Mouse (Mus musculus) midbrain, embryonic 16.5 days (tissue): ENCODE measurements at regions not wholly inside any gene's neighbourhood (a gene's known extent, or its start where the extent isn't known, plus 50 kb on each side); places are given as distances from the start of the nearest gene placed in this dataset.

Source experiments
- ATAC-seq: fragments of 200-750 bp; cut with Nextera tagmentation; 2 replicates; pipeline ENCODE4 v1.8.0; 2017; ENCODE audit warnings: moderate TSS enrichment
- H3K27ac ChIP-seq: fragments of 300-500 bp; sonication (generic); 2 replicates; pipeline ENCODE4 v1.5.1; 2014; ENCODE audit warnings: mild to moderate bottlenecking, low read length, mixed read lengths
- H3K27me3 ChIP-seq: fragments of 300-500 bp; sonication (generic); 2 replicates; pipeline ENCODE4 v1.6.1; 2014; ENCODE audit warnings: low read depth, low read length, mixed read lengths; ENCODE audit not compliant: control insufficient read depth, insufficient read depth
- H3K36me3 ChIP-seq: fragments of 300-500 bp; sonication (generic); 2 replicates; pipeline ENCODE4 v1.6.1; 2014; ENCODE audit warnings: mild to moderate bottlenecking, low read length, moderate library complexity, mixed read lengths; ENCODE audit not compliant: control insufficient read depth, insufficient read depth
- H3K4me1 ChIP-seq: fragments of 300-500 bp; sonication (generic); 2 replicates; pipeline ENCODE4 v1.6.1; 2014; ENCODE audit warnings: mild to moderate bottlenecking, low read length, mixed read lengths; ENCODE audit not compliant: control insufficient read depth, insufficient read depth
- H3K4me2 ChIP-seq: fragments of 300-500 bp; sonication (generic); 2 replicates; pipeline ENCODE4 v1.6.1; 2014; ENCODE audit warnings: mild to moderate bottlenecking, low read length, mixed read lengths
- H3K4me3 ChIP-seq: fragments of 300-500 bp; sonication (generic); 2 replicates; pipeline ENCODE4 v1.5.1; 2014; ENCODE audit warnings: low read depth, mild to moderate bottlenecking, low read length, moderate library complexity, mixed read lengths
- H3K9ac ChIP-seq: fragments of 300-500 bp; sonication (generic); 2 replicates; pipeline ENCODE4 v1.6.1; 2014; ENCODE audit warnings: low read depth, low read length, mixed read lengths
- H3K9me3 ChIP-seq: fragments of 300-500 bp; sonication (generic); replicated peaks from 2 replicates; pipeline ENCODE4 v1.6.1; 2014; ENCODE audit warnings: mild to moderate bottlenecking, low read length, mixed read lengths; ENCODE audit not compliant: control insufficient read depth, poor library complexity, severe bottlenecking
- WGBS: fragments of 180-500 bp; shearing (Covaris S2); extraction: QIAGEN DNeasy Blood & Tissue Kit; methylation state at CpG from one replicate; pipeline ENCODE4 v1.1.7; 2014; 5-methylcytosine and 5-hydroxymethylcytosine counted together

DNA sequence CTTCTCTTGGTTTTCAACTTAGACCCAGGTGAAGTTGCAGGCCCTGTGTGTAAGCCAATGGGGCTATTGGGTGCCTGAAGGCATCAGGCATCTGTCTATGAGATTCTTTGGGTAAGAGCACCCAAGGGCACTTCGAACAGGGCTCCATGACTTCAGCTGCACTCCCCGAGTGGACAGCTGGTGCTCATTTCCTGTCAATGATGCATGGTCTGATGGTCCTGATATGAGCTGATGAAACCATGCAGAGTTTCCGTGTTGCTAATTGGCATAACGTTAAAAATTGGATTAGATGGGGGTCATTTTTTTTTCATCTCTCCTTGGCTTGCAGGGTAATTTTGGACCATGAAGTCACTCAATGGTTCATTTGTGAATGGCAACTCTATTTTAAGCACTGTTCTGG lies 120.0 kb downstream of the Dusp6 start:
- no peak overlapping the region for H3K4me2 ChIP-seq
- no peaks in the 10 kb centered on the region for H3K36me3 ChIP-seq
- H3K4me1 ChIP-seq: no peaks in the 10 kb centered on the region
- H3K4me3 ChIP-seq: no peak overlapping the region
- no peaks in the 10 kb centered on the region for H3K27me3 ChIP-seq
- no peak overlapping the region for H3K9ac ChIP-seq
- ATAC-seq: no peak
- 59% methylated on average over 4 of the region's 4 CpGs for WGBS
- H3K27ac ChIP-seq: no peak overlapping the region
- H3K9me3 ChIP-seq: no peaks in the 10 kb centered on the region

DNA sequence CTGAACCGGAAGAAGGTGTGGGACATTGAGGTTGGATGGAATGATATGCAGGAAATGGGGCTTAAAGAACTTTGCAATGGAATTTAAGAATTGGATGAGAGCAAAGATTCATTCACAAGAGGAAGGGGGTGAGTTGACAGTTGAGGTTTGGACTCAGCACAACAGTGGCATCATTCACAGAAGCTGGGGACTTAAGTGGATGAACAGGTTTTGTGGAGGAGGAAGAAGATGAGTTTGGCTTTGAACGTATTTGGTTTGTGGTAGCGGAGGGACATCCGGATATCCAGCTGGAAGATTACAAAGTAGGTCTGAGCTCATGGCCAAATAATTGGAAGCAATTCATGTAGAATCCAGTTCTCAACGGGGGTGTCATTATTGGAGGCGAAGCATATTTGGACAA lies 121.3 kb downstream of the Dusp6 start:
- Histone ChIP-seq H3K9me3 (no peaks in the 10 kb centered on the region), H3K27ac (no peak overlapping the region), H3K36me3 (no peaks in the 10 kb centered on the region), H3K4me3 (no peak overlapping the region), H3K27me3 (no peaks in the 10 kb centered on the region), H3K9ac (no peak overlapping the region), H3K4me2 (no peak overlapping the region), H3K4me1 (no peaks in the 10 kb centered on the region)
- no peak for ATAC-seq
- WGBS: 90% methylated on average over 6 of the region's 6 CpGs

DNA sequence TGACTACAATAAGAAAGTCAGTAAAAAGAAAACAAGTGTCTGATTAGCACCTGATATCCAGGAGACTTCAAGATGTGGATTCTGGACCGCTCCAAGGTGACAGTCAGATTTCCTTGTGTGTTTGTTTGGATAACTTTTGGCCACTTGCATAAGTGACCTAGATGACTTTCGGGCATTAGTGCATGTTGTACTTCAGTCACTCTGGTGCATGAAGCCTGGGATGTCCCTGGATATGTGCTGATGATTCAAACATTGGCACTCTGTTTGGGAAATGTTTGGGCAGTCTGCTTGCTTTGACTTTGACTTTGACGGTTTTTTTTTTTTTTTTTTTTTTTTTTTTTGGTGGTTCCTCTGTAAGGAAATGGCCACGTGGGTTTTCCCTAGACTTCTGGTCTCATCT lies 121.8 kb downstream of the Dusp6 start:
- no peak overlapping the region for H3K4me2 ChIP-seq
- no peak overlapping the region for H3K9ac ChIP-seq
- no peaks in the 10 kb centered on the region for H3K36me3 ChIP-seq
- ATAC-seq: no peak
- no peaks in the 10 kb centered on the region for H3K4me1 ChIP-seq
- no peaks in the 10 kb centered on the region for H3K27me3 ChIP-seq
- H3K9me3 ChIP-seq: no peaks in the 10 kb centered on the region
- no peak overlapping the region for H3K4me3 ChIP-seq
- WGBS: 89% methylated on average over 3 of the region's 4 CpGs
- H3K27ac ChIP-seq: no peak overlapping the region

DNA sequence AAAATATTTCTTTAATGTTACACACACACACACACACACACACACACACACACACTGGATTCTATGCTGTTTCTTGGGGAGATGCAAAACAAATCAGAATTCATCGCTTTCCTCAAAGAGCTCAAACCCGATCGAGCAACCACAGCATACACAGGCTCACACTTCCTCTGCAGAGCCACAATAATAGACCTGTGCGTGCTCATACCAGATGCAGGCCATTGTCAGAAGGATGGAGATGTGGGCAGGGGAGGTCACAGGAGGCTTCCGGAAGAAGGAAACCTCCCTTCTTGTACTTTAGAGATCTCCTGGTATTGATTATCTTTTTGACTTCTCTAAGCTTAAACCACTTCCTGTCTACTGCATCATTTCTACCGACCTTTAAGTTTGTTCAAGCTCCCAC lies 122.8 kb downstream of the Dusp6 start:
- Histone ChIP-seq H3K9ac (no peak overlapping the region), H3K4me3 (no peak overlapping the region), H3K27me3 (no peaks in the 10 kb centered on the region), H3K4me1 (no peaks in the 10 kb centered on the region), H3K36me3 (no peaks in the 10 kb centered on the region), H3K4me2 (no peak overlapping the region), H3K9me3 (no peaks in the 10 kb centered on the region), H3K27ac (no peak overlapping the region)
- 89% methylated on average over 6 of the region's 6 CpGs for WGBS
- no peak for ATAC-seq

DNA sequence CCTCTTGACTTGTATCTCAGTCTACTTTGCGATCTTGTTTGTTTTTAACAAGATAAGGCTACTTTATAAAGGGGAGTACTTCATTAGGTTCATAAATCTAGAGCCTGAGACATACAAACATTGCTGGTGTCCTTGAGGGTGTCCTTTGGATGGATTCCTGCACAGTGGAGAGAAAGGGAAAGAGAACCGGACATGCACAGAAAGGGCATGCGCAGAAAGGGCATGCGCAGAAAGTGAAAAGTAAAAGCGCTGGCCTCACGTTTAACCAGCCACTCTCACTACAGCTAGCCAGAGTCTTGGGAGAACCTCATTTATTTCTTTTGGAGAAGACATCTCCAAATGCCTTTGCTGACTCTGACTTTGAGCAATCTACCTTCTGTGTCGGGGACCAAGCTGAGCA lies 125.5 kb downstream of the Dusp6 start:
- no peak for ATAC-seq
- Histone ChIP-seq H3K36me3 (no peaks in the 10 kb centered on the region), H3K27ac (no peak overlapping the region), H3K4me2 (no peak overlapping the region), H3K4me1 (no peaks in the 10 kb centered on the region), H3K4me3 (no peak overlapping the region), H3K9ac (no peak overlapping the region), H3K9me3 (no peaks in the 10 kb centered on the region), H3K27me3 (no peaks in the 10 kb centered on the region)
- 93% methylated on average over 7 of the region's 7 CpGs for WGBS

DNA sequence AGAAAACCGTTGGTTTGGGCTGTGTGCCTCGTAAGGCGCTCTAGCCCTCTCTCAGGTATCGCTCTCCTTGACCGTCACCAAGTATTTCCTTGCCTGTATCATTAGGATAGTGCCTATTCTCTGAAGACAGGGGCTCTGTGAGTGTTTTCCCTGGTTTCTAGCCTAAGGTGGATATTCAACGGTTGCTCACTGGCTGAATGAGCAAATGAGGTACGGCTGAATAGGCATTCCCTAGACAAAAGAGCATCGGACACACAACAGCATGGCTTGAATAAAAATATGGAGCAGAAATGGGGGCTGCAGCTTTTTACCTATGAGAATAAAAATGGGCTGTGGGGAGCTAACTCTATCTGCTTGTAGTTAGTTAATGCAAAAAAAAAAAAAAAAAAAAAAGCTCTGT lies 126.0 kb downstream of the Dusp6 start:
- 73% methylated on average over 8 of the region's 8 CpGs for WGBS
- H3K4me1 ChIP-seq: no peaks in the 10 kb centered on the region
- no peak overlapping the region for H3K27ac ChIP-seq
- H3K4me3 ChIP-seq: no peak overlapping the region
- ATAC-seq: no peak
- H3K27me3 ChIP-seq: no peaks in the 10 kb centered on the region
- H3K9me3 ChIP-seq: no peaks in the 10 kb centered on the region
- H3K9ac ChIP-seq: no peak overlapping the region
- no peaks in the 10 kb centered on the region for H3K36me3 ChIP-seq
- no peak overlapping the region for H3K4me2 ChIP-seq

DNA sequence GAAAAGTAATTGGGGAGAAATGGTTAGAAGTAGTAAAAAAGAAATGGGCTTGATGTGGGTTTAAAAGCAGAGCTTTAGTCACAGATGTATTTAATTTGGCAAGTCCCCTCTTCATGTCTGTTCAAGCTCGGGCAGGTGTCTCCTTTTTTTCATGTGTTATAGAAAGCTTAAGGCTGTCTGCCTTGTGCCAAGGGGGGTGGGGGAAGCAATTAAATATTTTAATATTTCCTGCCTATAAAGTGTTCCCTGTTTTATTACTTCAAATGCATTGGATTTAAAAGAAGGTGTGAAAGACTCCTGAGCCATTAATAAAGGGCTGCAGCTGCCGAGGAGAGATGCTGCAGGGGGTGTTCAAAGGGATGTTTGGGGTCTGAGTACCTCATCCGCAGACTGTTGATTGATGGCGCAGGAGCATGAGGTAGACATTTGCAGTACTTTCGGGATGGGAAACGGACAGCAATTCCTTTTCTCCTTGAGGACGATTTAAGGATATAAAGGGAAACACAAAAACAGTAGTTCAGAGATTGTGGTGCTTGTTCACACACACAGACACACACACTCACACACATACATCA lies 127.7 kb downstream of the Dusp6 start:
- H3K9ac ChIP-seq: no peak overlapping the region
- no peaks in the 10 kb centered on the region for H3K36me3 ChIP-seq
- H3K4me1 ChIP-seq: no peaks in the 10 kb centered on the region
- WGBS: 70% methylated on average over 7 of the region's 7 CpGs
- no peak overlapping the region for H3K4me3 ChIP-seq
- no peaks in the 10 kb centered on the region for H3K9me3 ChIP-seq
- no peak overlapping the region for H3K4me2 ChIP-seq
- ATAC-seq: no peak
- no peak overlapping the region for H3K27ac ChIP-seq
- no peaks in the 10 kb centered on the region for H3K27me3 ChIP-seq

DNA sequence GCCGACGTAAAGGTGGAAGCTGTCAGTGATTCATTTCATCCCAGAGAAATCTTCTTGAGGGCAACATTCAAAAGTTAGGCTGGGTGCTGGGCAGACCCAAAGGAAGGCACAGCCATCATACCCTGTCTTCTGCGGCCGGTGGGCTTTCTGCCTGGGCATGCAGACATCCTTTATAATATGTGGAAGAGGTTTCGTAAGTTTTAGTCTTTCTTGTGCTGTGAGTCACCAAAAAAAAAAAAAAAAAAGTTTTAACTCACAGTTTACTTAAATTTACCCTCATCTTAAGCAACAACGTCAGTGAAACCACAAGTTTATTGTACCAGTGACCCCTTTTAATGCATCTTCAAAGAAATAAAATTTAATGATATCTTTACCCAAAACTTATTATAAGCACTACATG lies 128.7 kb downstream of the Dusp6 start:
- no peak overlapping the region for H3K4me2 ChIP-seq
- H3K4me1 ChIP-seq: no peaks in the 10 kb centered on the region
- no peak overlapping the region for H3K9ac ChIP-seq
- no peak overlapping the region for H3K4me3 ChIP-seq
- H3K27ac ChIP-seq: no peak overlapping the region
- H3K36me3 ChIP-seq: no peaks in the 10 kb centered on the region
- 95% methylated on average over 6 of the region's 6 CpGs for WGBS
- H3K9me3 ChIP-seq: no peaks in the 10 kb centered on the region
- H3K27me3 ChIP-seq: no peaks in the 10 kb centered on the region
- no peak for ATAC-seq

DNA sequence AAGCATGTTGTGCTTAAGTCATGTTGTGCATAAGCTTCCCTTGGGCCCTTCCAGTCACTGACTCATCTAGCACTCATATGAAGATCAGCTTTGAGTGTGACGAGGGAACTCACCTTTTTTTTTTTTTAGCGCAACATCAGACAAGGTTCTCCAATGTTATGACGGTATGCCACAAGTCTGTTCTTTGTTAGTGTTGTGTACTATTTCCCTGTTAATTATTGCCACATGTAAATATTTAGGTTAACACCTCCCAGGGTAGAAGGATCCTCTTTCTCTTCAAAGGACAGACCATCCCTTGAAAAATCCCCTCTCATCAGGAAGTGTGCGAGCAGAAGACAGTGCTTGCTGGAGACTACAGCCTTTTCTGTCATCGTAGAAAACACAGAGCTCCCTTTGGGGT lies 129.9 kb downstream of the Dusp6 start:
- Histone ChIP-seq H3K9me3 (peaks cover 3% of the 10 kb centered on the region; the same call in 1 of the 2 replicates), H3K27ac (no peak overlapping the region), H3K27me3 (no peaks in the 10 kb centered on the region), H3K9ac (no peak overlapping the region), H3K4me1 (no peaks in the 10 kb centered on the region), H3K36me3 (no peaks in the 10 kb centered on the region), H3K4me2 (no peak overlapping the region), H3K4me3 (no peak overlapping the region)
- WGBS: 88% methylated on average over 5 of the region's 5 CpGs
- no peak for ATAC-seq
